Mouse (Mus musculus): ENCODE results near the gene Gli3. TPM values are rescaled to one million over a fixed set of nuclear protein-coding genes. Genes with fewer than 3 reads are reported as not detected.

Gene Gli3
- polyA plus RNA-seq, 1 experiment from 2014 or later: 35.2 TPM

GRCm38 (mm10) chr13:15759633-15760441 is 296.8 kb downstream of the Gli3 start:
- WGBS: 34% methylated on average over 10 of the region's 10 CpGs
- Histone ChIP-seq H3K36me3 (ENCODE audit: control insufficient read depth, insufficient read depth, low read length) (no peaks in the 10 kb centered on the region), H3K4me1 (ENCODE audit: control insufficient read depth, insufficient read depth, low read length) (0 out of 2 replicates have a peak, but pooled peaks cover 2% of the 10 kb centered on the region), H3K27me3 (ENCODE audit: control insufficient read depth, insufficient read depth, low read length) (no peaks in the 10 kb centered on the region), H3K4me3 (ENCODE audit: low read depth, low read length) (peak overlapping the region; percentile 29), H3K27ac (ENCODE audit: low read length) (no peak overlapping the region), H3K9ac (replicated peaks; ENCODE audit: low read depth, low read length) (peak overlapping the region; percentile 28; the same call in 1 of the 2 replicates), H3K4me2 (replicated peaks; ENCODE audit: low read depth, low read length) (peak overlapping the region; percentile 68), H3K9me3 (ENCODE audit: control insufficient read depth, low read depth, low read length) (no peaks in the 10 kb centered on the region)
- ATAC-seq (ENCODE audit: insufficient number of reproducible peaks, insufficient read depth, low FRiP score, low read depth): no peak

- Histone ChIP-seq H3K4me1 (ENCODE audit: control insufficient read depth, insufficient read depth, low read length) (0 out of 2 replicates have a peak, but pooled peaks cover 2% of the 10 kb centered on the region), H3K4me2 (replicated peaks; ENCODE audit: low read depth, low read length) (no peak overlapping the region)
Measured at GRCm38 (mm10) chr13:15762291-15762690, 299.3 kb downstream of the Gli3 start.

DNA sequence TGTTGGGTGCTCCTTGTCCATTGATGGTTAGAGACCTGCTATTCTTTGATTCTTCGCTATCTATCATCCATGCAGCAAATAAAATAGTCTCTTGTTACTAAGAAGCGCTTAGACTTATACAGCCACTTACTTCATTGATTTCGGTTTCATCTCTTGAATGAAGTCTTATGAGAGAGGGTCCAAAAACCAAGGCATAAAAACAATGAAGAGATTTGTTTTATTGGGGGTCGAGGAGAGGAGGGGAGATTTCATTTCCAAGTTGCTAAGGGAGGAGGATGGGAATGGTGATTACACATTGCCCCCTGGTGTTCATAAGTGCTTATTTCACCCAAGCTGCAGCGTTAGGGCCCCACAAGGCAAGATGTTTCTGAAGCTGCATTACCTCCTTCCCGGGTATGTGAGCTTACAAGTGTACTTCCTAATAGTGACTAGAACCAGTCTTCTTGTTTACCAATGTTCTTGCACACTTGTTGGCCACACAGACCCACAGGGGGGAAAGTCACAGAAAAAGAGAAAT is 299.9 kb downstream of the Gli3 start:
- Histone ChIP-seq H3K27ac (ENCODE audit: low read length) (no peak overlapping the region), H3K27me3 (ENCODE audit: control insufficient read depth, insufficient read depth, low read length) (no peaks in the 10 kb centered on the region), H3K9ac (replicated peaks; ENCODE audit: low read depth, low read length) (no peak overlapping the region), H3K4me2 (replicated peaks; ENCODE audit: low read depth, low read length) (no peak overlapping the region), H3K4me3 (ENCODE audit: low read depth, low read length) (no peak overlapping the region), H3K4me1 (ENCODE audit: control insufficient read depth, insufficient read depth, low read length) (0 out of 2 replicates have a peak, but pooled peaks cover 2% of the 10 kb centered on the region), H3K36me3 (ENCODE audit: control insufficient read depth, insufficient read depth, low read length) (no peaks in the 10 kb centered on the region), H3K9me3 (ENCODE audit: control insufficient read depth, low read depth, low read length) (no peaks in the 10 kb centered on the region)
- ATAC-seq (ENCODE audit: insufficient number of reproducible peaks, insufficient read depth, low FRiP score, low read depth): no peak
- WGBS: 44% methylated on average over 6 of the region's 6 CpGs

More at GRCm38 (mm10) chr13:15762291-15762690, 299.3 kb downstream of the Gli3 start:
- no peak for ATAC-seq (ENCODE audit: insufficient number of reproducible peaks, insufficient read depth, low FRiP score, low read depth)
- Histone ChIP-seq H3K27ac (ENCODE audit: low read length) (no peak overlapping the region), H3K9ac (replicated peaks; ENCODE audit: low read depth, low read length) (no peak overlapping the region), H3K36me3 (ENCODE audit: control insufficient read depth, insufficient read depth, low read length) (no peaks in the 10 kb centered on the region), H3K27me3 (ENCODE audit: control insufficient read depth, insufficient read depth, low read length) (no peaks in the 10 kb centered on the region), H3K4me3 (ENCODE audit: low read depth, low read length) (no peak overlapping the region), H3K9me3 (ENCODE audit: control insufficient read depth, low read depth, low read length) (no peaks in the 10 kb centered on the region)
- 89% methylated on average over 4 of the region's 4 CpGs for WGBS

DNA sequence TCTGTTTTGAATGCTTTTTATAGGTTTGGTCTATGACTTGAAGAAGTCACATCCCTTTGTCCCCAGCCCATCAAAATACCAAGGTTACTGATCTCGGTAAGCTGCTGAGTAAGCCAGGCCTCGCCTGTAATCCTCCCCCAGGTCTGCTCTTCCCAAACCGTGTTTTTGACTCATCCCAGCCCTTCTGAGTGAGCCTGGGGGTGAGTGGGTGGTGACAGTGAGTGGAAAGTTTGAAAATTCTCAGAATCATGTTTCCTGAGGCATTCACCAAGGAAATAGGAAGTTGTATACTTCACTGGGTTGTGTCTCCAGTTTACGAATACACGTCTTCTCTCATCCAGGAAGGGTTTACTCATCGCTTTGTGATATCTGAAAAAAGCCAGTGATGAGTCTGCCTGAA is 314.6 kb downstream of the Gli3 start:
- Histone ChIP-seq H3K4me2 (replicated peaks; ENCODE audit: low read depth, low read length) (no peak overlapping the region), H3K27me3 (ENCODE audit: control insufficient read depth, insufficient read depth, low read length) (no peaks in the 10 kb centered on the region), H3K9ac (replicated peaks; ENCODE audit: low read depth, low read length) (no peak overlapping the region), H3K4me3 (ENCODE audit: low read depth, low read length) (no peak overlapping the region), H3K4me1 (ENCODE audit: control insufficient read depth, insufficient read depth, low read length) (no peaks in the 10 kb centered on the region), H3K36me3 (ENCODE audit: control insufficient read depth, insufficient read depth, low read length) (no peaks in the 10 kb centered on the region), H3K9me3 (ENCODE audit: control insufficient read depth, low read depth, low read length) (no peaks in the 10 kb centered on the region), H3K27ac (ENCODE audit: low read length) (no peak overlapping the region)
- 77% methylated on average over 6 of the region's 6 CpGs for WGBS
- ATAC-seq (ENCODE audit: insufficient number of reproducible peaks, insufficient read depth, low FRiP score, low read depth): no peak
